Comparison of ENCODE assay signal across 12 mouse cellular contexts in the genomic region with DNA sequence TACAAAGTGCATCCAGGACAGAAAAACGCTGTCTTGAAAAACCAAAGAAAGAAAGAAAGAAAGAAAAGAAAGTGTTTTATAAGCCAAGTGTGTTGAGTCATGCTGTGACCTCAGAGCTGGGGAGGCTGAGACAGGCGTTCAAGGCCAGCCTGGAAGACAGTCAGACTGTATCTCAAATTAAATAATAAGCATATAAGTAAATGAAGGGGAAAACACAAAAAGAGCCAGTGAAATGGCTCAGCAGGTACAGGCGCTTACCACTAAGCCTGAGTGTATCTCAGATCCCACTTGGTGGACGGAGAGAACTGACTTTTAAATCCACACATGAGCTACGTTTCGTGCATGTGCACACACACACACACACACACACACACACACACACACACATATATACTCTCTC. TPM values are rescaled to one million over a fixed set of nuclear protein-coding genes. Genes with fewer than 3 reads are reported as not detected.
A peak's percentile ranks its signal among the peaks of the same experiment; 100 is the strongest.
DNase-seq lines count a peak whose midpoint lies in the region; ATAC-seq and TF ChIP-seq lines count a peak whose summit lies in the region.
"Had no signal": no experiment of that assay in that cellular context is flagged by ENCODE, and none has a peak within 500 bp of the region (broad histone marks: within the 10 kb centered on the region; RNA-seq: fewer than 3 reads in every experiment).

No protein-coding gene starts in this region.

- H3K4me3 ChIP-seq in lung, embryonic 14.5 days (ENCODE audit: low read depth, low read length) = peak overlapping the region; percentile 73
- 0 out of 2 replicates have a peak overlapping the region, but pooled peaks have one; percentile 72 for H3K4me3 ChIP-seq in intestine, embryonic 14.5 days (ENCODE audit: low read depth, low read length)
- no peak overlapping the region for H3K4me3 ChIP-seq in stomach, embryonic 14.5 days (ENCODE audit: low read depth, low read length)

- H3K9ac ChIP-seq in lung, embryonic 14.5 days = no peak overlapping the region
- no peak overlapping the region for H3K9ac ChIP-seq in intestine, embryonic 14.5 days (ENCODE audit: low read length)
- no peak overlapping the region for H3K9ac ChIP-seq in stomach, embryonic 14.5 days (replicated peaks; ENCODE audit: low read depth, low read length)

- no peak for TF ChIP-seq CTCF in lung, embryonic 14.5 days (IDR thresholded peaks at IDR 0.05; ENCODE audit: low read depth)

- H3K9me3 ChIP-seq in lung, embryonic 14.5 days (ENCODE audit: low read depth, low read length) = no peaks in the 10 kb centered on the region
- no peaks in the 10 kb centered on the region for H3K9me3 ChIP-seq in intestine, embryonic 14.5 days (ENCODE audit: control insufficient read depth, low read length)
- H3K9me3 ChIP-seq in stomach, embryonic 14.5 days (ENCODE audit: control insufficient read depth, low read depth, low read length) = no peaks in the 10 kb centered on the region

- WGBS in lung, embryonic 14.5 days = 95% methylated on average over 6 of the region's 6 CpGs
- 93% methylated on average over 6 of the region's 6 CpGs for WGBS in intestine, embryonic 14.5 days
- 91% methylated on average over 6 of the region's 6 CpGs for WGBS in stomach, embryonic 14.5 days

- H3K4me1 ChIP-seq in lung, embryonic 14.5 days (ENCODE audit: insufficient read depth) = peaks cover 5% of the 10 kb centered on the region
- no peaks in the 10 kb centered on the region; the same call in 1 of the 2 replicates for H3K4me1 ChIP-seq in intestine, embryonic 14.5 days (replicated peaks; ENCODE audit: control insufficient read depth, insufficient read depth, low read length)
- peaks cover 9% of the 10 kb centered on the region; the same call in 1 of the 2 replicates for H3K4me1 ChIP-seq in stomach, embryonic 14.5 days (ENCODE audit: control insufficient read depth, insufficient read depth, low read length)

- ATAC-seq in lung, embryonic 14.5 days (ENCODE audit: insufficient read depth) = no peak
- no peak for ATAC-seq in intestine, embryonic 14.5 days (replicated peaks; ENCODE audit: low FRiP score, low TSS enrichment, low read depth)
- no peak for ATAC-seq in stomach, embryonic 14.5 days (ENCODE audit: insufficient number of reproducible peaks, insufficient read depth, low FRiP score, low read depth)

- H3K36me3 ChIP-seq in lung, embryonic 14.5 days (ENCODE audit: insufficient read depth) = peaks cover 16% of the 10 kb centered on the region; the same call in 1 of the 2 replicates
- peaks cover 11% of the 10 kb centered on the region; the same call in 1 of the 2 replicates for H3K36me3 ChIP-seq in intestine, embryonic 14.5 days (ENCODE audit: control insufficient read depth, insufficient read depth, low read length)
- no peaks in the 10 kb centered on the region; the same call in 1 of the 2 replicates for H3K36me3 ChIP-seq in stomach, embryonic 14.5 days (ENCODE audit: control insufficient read depth, insufficient read depth, low read length)

- no peaks in the 10 kb centered on the region for H3K27me3 ChIP-seq in lung, embryonic 14.5 days (ENCODE audit: insufficient read depth, low read length)
- H3K27me3 ChIP-seq in intestine, embryonic 14.5 days (replicated peaks; ENCODE audit: control insufficient read depth, insufficient read depth, low read length) = no peaks in the 10 kb centered on the region
- no peaks in the 10 kb centered on the region for H3K27me3 ChIP-seq in stomach, embryonic 14.5 days (ENCODE audit: control insufficient read depth, insufficient read depth, low read length)

- DNase-seq in heart, adult 11 months = peak; percentile 67
- no peak for DNase-seq in heart, adult 9 months (ENCODE audit: low spot score in 2 of 2)
- DNase-seq in lung, embryonic 14.5 days = no peak
- DNase-seq in lung, postnatal 25 days (ENCODE audit: low spot score) = no peak
- no peak for DNase-seq in intestine, embryonic 14.5 days (ENCODE audit: low spot score)
- no peak for DNase-seq in right cerebral cortex, postnatal 14 days
- no peak for DNase-seq in thymus, postnatal 14 days
- DNase-seq: kidney, postnatal 25 days had no signal

- H3K4me2 ChIP-seq in lung, embryonic 14.5 days = peak overlapping the region; percentile 70
- peak overlapping the region; percentile 62; the same call in 1 of the 2 replicates for H3K4me2 ChIP-seq in intestine, embryonic 14.5 days (ENCODE audit: low read length)
- peak overlapping the region; percentile 56; the same call in 1 of the 2 replicates for H3K4me2 ChIP-seq in stomach, embryonic 14.5 days (replicated peaks; ENCODE audit: low read depth, low read length)

- no peak overlapping the region for H3K27ac ChIP-seq in lung, embryonic 14.5 days (ENCODE audit: low read depth)
- H3K27ac ChIP-seq in intestine, embryonic 14.5 days (ENCODE audit: low read depth) = no peak overlapping the region
- no peak overlapping the region for H3K27ac ChIP-seq in stomach, embryonic 14.5 days (ENCODE audit: low read length)

RNA-seq across cellular contexts. Expression of gene B2m, which starts 1.8 kb away (rescaled TPM):
- polyA plus RNA-seq in lung, embryonic 14.5 days (2014; fragmentation: Nextera tagmentation; extraction: Ambion mirVana) = 308 and 336 TPM in 2 replicates
- polyA plus RNA-seq in intestine, embryonic 14.5 days (2014; fragmentation: Nextera tagmentation; extraction: Ambion mirVana) = 318 and 332 TPM in 2 replicates
- polyA plus RNA-seq in stomach, embryonic 14.5 days (2014; fragmentation: Nextera tagmentation; extraction: Ambion mirVana) = 358 and 383 TPM in 2 replicates

RNA-seq across cellular contexts. Expression of gene Trim69, which starts 11.2 kb away (rescaled TPM):
- not detected in 2 replicates for polyA plus RNA-seq in lung, embryonic 14.5 days (2014; fragmentation: Nextera tagmentation; extraction: Ambion mirVana)
- not detected in 2 replicates for polyA plus RNA-seq in intestine, embryonic 14.5 days (2014; fragmentation: Nextera tagmentation; extraction: Ambion mirVana)
- polyA plus RNA-seq in stomach, embryonic 14.5 days (2014; fragmentation: Nextera tagmentation; extraction: Ambion mirVana) = 0.14 and 0.23 TPM in 2 replicates
- polyA plus RNA-seq: cortical plate, adult 2 months; neural tube, embryonic 11.5 days had no signal

RNA-seq across cellular contexts. Expression of gene Spg11, which starts 31.1 kb away (rescaled TPM):
- 11.5 and 14.3 TPM in 2 replicates for polyA plus RNA-seq in lung, embryonic 14.5 days (2014; fragmentation: Nextera tagmentation; extraction: Ambion mirVana)
- polyA plus RNA-seq in intestine, embryonic 14.5 days (2014; fragmentation: Nextera tagmentation; extraction: Ambion mirVana) = 11.3 and 11.9 TPM in 2 replicates
- polyA plus RNA-seq in stomach, embryonic 14.5 days (2014; fragmentation: Nextera tagmentation; extraction: Ambion mirVana) = 14.6 and 15.5 TPM in 2 replicates

RNA-seq across cellular contexts. Expression of gene Patl2, which starts 36.7 kb away (rescaled TPM):
- not detected in 2 replicates for polyA plus RNA-seq in lung, embryonic 14.5 days (2014; fragmentation: Nextera tagmentation; extraction: Ambion mirVana)
- polyA plus RNA-seq in intestine, embryonic 14.5 days (2014; fragmentation: Nextera tagmentation; extraction: Ambion mirVana) = 0.13 TPM in 1 of 2 replicates, not detected in the other
- polyA plus RNA-seq in stomach, embryonic 14.5 days (2014; fragmentation: Nextera tagmentation; extraction: Ambion mirVana) = not detected in 2 replicates
- polyA plus RNA-seq: neural tube, embryonic 11.5 days had no signal

RNA-seq across cellular contexts. Expression of gene Terb2, which starts 36.8 kb away (rescaled TPM):
- polyA plus RNA-seq in lung, embryonic 14.5 days (2014; fragmentation: Nextera tagmentation; extraction: Ambion mirVana) = not detected in 2 replicates
- not detected in 2 replicates for polyA plus RNA-seq in intestine, embryonic 14.5 days (2014; fragmentation: Nextera tagmentation; extraction: Ambion mirVana)
- not detected in 2 replicates for polyA plus RNA-seq in stomach, embryonic 14.5 days (2014; fragmentation: Nextera tagmentation; extraction: Ambion mirVana)
- polyA plus RNA-seq: cortical plate, adult 2 months; frontal cortex, adult 2 months; neural tube, embryonic 11.5 days had no signal
